Mouse (Mus musculus) CH12.LX (cell line): ENCODE data around the gene Adora2a. TPM values are rescaled to one million over a fixed set of nuclear protein-coding genes. Genes with fewer than 3 reads are reported as not detected.
"Not testable (repeated sequence)": the region's sequence is repeated elsewhere in the genome, so short reads cannot be mapped to it uniquely, and the experiment has no call there.

ENCODE experiments used
- DNase-seq: peaks from one replicate; pipeline ENCODE4 v3.0.0-alpha.2; 2013; ENCODE audit errors: extremely low read depth
- H3K27ac ChIP-seq: 2 replicates; pipeline ENCODE4 v1.5.1; 2012; ENCODE audit warnings: low read depth, mild to moderate bottlenecking, control low read depth, moderate library complexity; ENCODE audit not compliant: insufficient read depth
- H3K27me3 ChIP-seq: replicated peaks from 2 replicates; pipeline ENCODE3; 2012; ENCODE audit warnings: inconsistent platforms
- H3K36me3 ChIP-seq, 2 experiments: replicated peaks in 1 of 2; 2 replicates each; pipeline versions ENCODE3 to v1.6.1; 2012; ENCODE audit warnings: inconsistent platforms in 1 of 2, low read length in 1 of 2, mild to moderate bottlenecking in 1 of 2, mixed read lengths in 1 of 2, moderate library complexity in 1 of 2; ENCODE audit not compliant: control insufficient read depth in 1 of 2, insufficient read depth in 1 of 2
- H3K4me1 ChIP-seq, 2 experiments: 2 replicates each; pipeline ENCODE4 v1.6.1; 2012; ENCODE audit warnings: inconsistent platforms in 1 of 2, moderate library complexity in 1 of 2; ENCODE audit not compliant: insufficient read depth in 2 of 2, control insufficient read depth in 1 of 2
- H3K4me2 ChIP-seq: 2 replicates; pipeline ENCODE4 v1.6.1; 2012; ENCODE audit warnings: low read depth, mild to moderate bottlenecking, control low read depth; ENCODE audit not compliant: poor library complexity, insufficient read depth, severe bottlenecking
- H3K4me3 ChIP-seq, 3 experiments: fragments of 150-350 bp in 1 of 3; sonication (generic) in 1 of 3; replicated peaks in 1 of 3; 2 replicates each; pipeline versions ENCODE3 to v1.5.1; 2011 to 2012; ENCODE audit warnings: low read depth in 2 of 3, low read length in 2 of 3, mild to moderate bottlenecking in 2 of 3, moderate library complexity in 2 of 3, control low read depth in 1 of 3, improper control_type of control experiment in 1 of 3, inconsistent platforms in 1 of 3, mixed read lengths in 1 of 3; ENCODE audit not compliant: poor library complexity in 1 of 3
- H3K79me2 ChIP-seq: replicated peaks from 2 replicates; pipeline ENCODE4 v1.6.1; 2012; ENCODE audit warnings: mild to moderate bottlenecking, moderate library complexity; ENCODE audit not compliant: control insufficient read depth, poor library complexity, insufficient read depth, severe bottlenecking; ENCODE audit errors: extremely low read depth
- H3K9ac ChIP-seq: 2 replicates; pipeline ENCODE4 v1.6.1; 2012; ENCODE audit warnings: low read depth, mild to moderate bottlenecking, control low read depth, moderate library complexity; ENCODE audit not compliant: insufficient read depth
- H3K9me3 ChIP-seq: replicated peaks from 2 replicates; pipeline ENCODE3; 2012; ENCODE audit warnings: low read length, inconsistent platforms, mixed read lengths
- BHLHE40 ChIP-seq: IDR thresholded peaks from 2 replicates; pipeline ENCODE4 v1.6.1; 2011; ENCODE audit warnings: mild to moderate bottlenecking, low read depth, low read length, improper control_type of control experiment
- CHD1 ChIP-seq: IDR thresholded peaks from 2 replicates; pipeline ENCODE4 v1.6.1; 2012; ENCODE audit warnings: low read depth, low read length, improper control_type of control experiment, inconsistent platforms
- CHD2 ChIP-seq: IDR thresholded peaks from 2 replicates; pipeline ENCODE4 v1.6.1; 2011; ENCODE audit warnings: low read length, improper control_type of control experiment
- E2F4 ChIP-seq: IDR thresholded peaks from 2 replicates; pipeline ENCODE4 v1.6.1; 2011; ENCODE audit warnings: low read depth, low read length, improper control_type of control experiment; ENCODE audit not compliant: insufficient replicate concordance
- ETS1 ChIP-seq: conservative IDR thresholded peaks from 2 replicates; pipeline ENCODE4 v1.6.1; 2012; ENCODE audit warnings: low read depth, mild to moderate bottlenecking, inconsistent platforms, low read length, improper control_type of control experiment, moderate library complexity
- HCFC1 ChIP-seq: IDR thresholded peaks from 2 replicates; pipeline ENCODE4 v1.6.1; 2012; ENCODE audit warnings: low read depth, mild to moderate bottlenecking, inconsistent platforms, low read length, improper control_type of control experiment
- MAX ChIP-seq: IDR thresholded peaks from 2 replicates; pipeline ENCODE4 v1.6.1; 2011; ENCODE audit warnings: low read length, improper control_type of control experiment
- NELFE ChIP-seq: IDR thresholded peaks from 2 replicates; pipeline ENCODE4 v1.6.1; 2011; ENCODE audit warnings: low read depth, low read length, improper control_type of control experiment
- PAX5 ChIP-seq: IDR thresholded peaks from 2 replicates; pipeline ENCODE4 v1.6.1; 2012; ENCODE audit warnings: low read length, inconsistent platforms, mixed read lengths
- POLR2AphosphoS2 ChIP-seq: IDR thresholded peaks from 2 replicates; pipeline ENCODE4 v1.6.1; 2011; ENCODE audit warnings: low read depth, low read length, improper control_type of control experiment
- RAD21 ChIP-seq: IDR thresholded peaks from 2 replicates; pipeline ENCODE4 v1.6.1; 2011; ENCODE audit warnings: low read depth, mild to moderate bottlenecking, low read length, improper control_type of control experiment, moderate library complexity
- TCF12 ChIP-seq: IDR thresholded peaks from 2 replicates; pipeline ENCODE4 v1.6.1; 2014; ENCODE audit warnings: low read depth, mild to moderate bottlenecking, inconsistent platforms, low read length, improper control_type of control experiment
- USF1 ChIP-seq: IDR thresholded peaks from 2 replicates; pipeline ENCODE4 v1.6.1; 2014; ENCODE audit warnings: low read depth, mild to moderate bottlenecking, inconsistent platforms, low read length, improper control_type of control experiment
- ZNF384 ChIP-seq: IDR thresholded peaks from 2 replicates; pipeline ENCODE4 v1.6.1; 2012; ENCODE audit warnings: low read depth, low read length, improper control_type of control experiment, inconsistent platforms
- dilution Hi-C: fragments of 300-500 bp; cut with MboI; formaldehyde crosslinking; loops from 2 replicates; pipeline ENCODE4 v1.14.3; 2020; ENCODE audit warnings: low sequenced_read_pairs; ENCODE audit not compliant: extremely low pct_unique_long_range_greater_than_20kb, extremely low pct_ligation_motif_present
- in situ Hi-C: fragments of 300-500 bp; cut with MboI; formaldehyde crosslinking; loops from 3 replicates; pipeline ENCODE4 v1.14.3; 2019; ENCODE audit warnings: low sequenced_read_pairs, low pct_ligation_motif_present, low pct_unique_long_range_greater_than_20kb, mixed read lengths
- polyA plus RNA-seq: library from polyadenylated mRNA; unstranded; fragments of >175 nt; gene quantifications from 2 replicates; pipeline ENCODE4 v1.2.1, GENCODE M21; 2012; ENCODE audit warnings: low read depth; ENCODE audit not compliant: insufficient read length
- total RNA-seq, 2 experiments: library from RNA; depleted of rRNA; stranded (reverse); fragments of 300-350 nt in 1 of 2; fragments of >200 nt in 1 of 2; gene quantifications; 2 replicates each; pipeline ENCODE4 v1.2.3; 2012 to 2014

The Adora2a gene
- total and polyA plus RNA-seq, 3 experiments = 3.2 to 14.4 (median 7.6) TPM

- H3K4me3 ChIP-seq, H3K79me2 ChIP-seq, H3K27ac ChIP-seq, in situ Hi-C loops, dilution Hi-C loops, H3K9ac ChIP-seq, H3K9me3 ChIP-seq, H3K4me1 ChIP-seq, H3K27me3 ChIP-seq, H3K36me3 ChIP-seq, DNase-seq, H3K4me2 ChIP-seq: not testable (repeated sequence)
These were observed 57.1 kb downstream of the Adora2a start for GRCm38 (mm10) chr10:75373655-75374351.

GRCm38 (mm10) chr10:75378688-75379087, 62.0 kb downstream of the Adora2a start:
- H3K4me1 ChIP-seq = no peaks in the 10 kb centered on the region
- H3K4me3 ChIP-seq = no peak overlapping the region
- no peaks in the 10 kb centered on the region for H3K36me3 ChIP-seq
- no peak overlapping the region for H3K9ac ChIP-seq
- no peak overlapping the region for H3K4me2 ChIP-seq
- no peaks in the 10 kb centered on the region for H3K79me2 ChIP-seq
- H3K27me3 ChIP-seq = no peaks in the 10 kb centered on the region
- DNase-seq = no peak
- H3K9me3 ChIP-seq = peaks cover under 1% of the 10 kb centered on the region
- H3K27ac ChIP-seq = no peak overlapping the region
- in situ Hi-C loops = no loop called here
- no peak for TF ChIP-seq HCFC1
- TF ChIP-seq CHD1 = no peak
- TF ChIP-seq RAD21 = no peak
- no peak for TF ChIP-seq NELFE
- no peak for TF ChIP-seq PAX5
- no peak for TF ChIP-seq USF1
- TF ChIP-seq POLR2AphosphoS2 = no peak
- TF ChIP-seq CHD2 = no peak
- no peak for TF ChIP-seq ZNF384
- TF ChIP-seq TCF12 = no peak
- no peak for TF ChIP-seq E2F4
- TF ChIP-seq MAX = no peak
- no peak for TF ChIP-seq ETS1
- no peak for TF ChIP-seq BHLHE40
- TF ChIP-seq, all 38 proteins: peak for 0
- dilution Hi-C loops = no loop called here

Other genes starting within 250 kb of the Adora2a start
- 21.0 and 21.1 TPM in 2 replicates for gene Specc1l, start 104.8 kb upstream of the Adora2a start, total RNA-seq (2012; rRNA removed)
- 15.3 and 18.6 TPM in 2 replicates for gene Specc1l, start 104.8 kb upstream of the Adora2a start, total RNA-seq (2014; rRNA removed)
- 23.6 and 25.1 TPM in 2 replicates for gene Specc1l, start 104.8 kb upstream of the Adora2a start, polyA plus RNA-seq
- gene Upb1, start 84.2 kb downstream of the Adora2a start, total RNA-seq (2012; rRNA removed) = 2.0 and 2.8 TPM in 2 replicates
- 1.3 and 1.9 TPM in 2 replicates for gene Upb1, start 84.2 kb downstream of the Adora2a start, total RNA-seq (2014; rRNA removed)
- gene Upb1, start 84.2 kb downstream of the Adora2a start, polyA plus RNA-seq = 1.6 and 1.7 TPM in 2 replicates
- gene Snrpd3, start 200.7 kb downstream of the Adora2a start, total RNA-seq (2012; rRNA removed) = 101 and 119 TPM in 2 replicates
- gene Snrpd3, start 200.7 kb downstream of the Adora2a start, total RNA-seq (2014; rRNA removed) = 44.6 and 57.8 TPM in 2 replicates
- 554 and 595 TPM in 2 replicates for gene Snrpd3, start 200.7 kb downstream of the Adora2a start, polyA plus RNA-seq
- 15.9 and 18.0 TPM in 2 replicates for gene Gucd1, start 201.1 kb downstream of the Adora2a start, total RNA-seq (2012; rRNA removed)
- gene Gucd1, start 201.1 kb downstream of the Adora2a start, total RNA-seq (2014; rRNA removed) = 19.0 and 19.5 TPM in 2 replicates
- gene Gucd1, start 201.1 kb downstream of the Adora2a start, polyA plus RNA-seq = 15.6 and 16.8 TPM in 2 replicates
- gene Lrrc75b, start 243.5 kb downstream of the Adora2a start, total RNA-seq (2012; rRNA removed) = not detected in 2 replicates
- gene Lrrc75b, start 243.5 kb downstream of the Adora2a start, total RNA-seq (2014; rRNA removed) = not detected in 2 replicates
- gene Lrrc75b, start 243.5 kb downstream of the Adora2a start, polyA plus RNA-seq = not detected in 2 replicates
- gene Ggt1, start 244.7 kb downstream of the Adora2a start, total RNA-seq (2012; rRNA removed) = 1.3 and 2.1 TPM in 2 replicates
- 0.68 and 1.3 TPM in 2 replicates for gene Ggt1, start 244.7 kb downstream of the Adora2a start, total RNA-seq (2014; rRNA removed)
- gene Ggt1, start 244.7 kb downstream of the Adora2a start, polyA plus RNA-seq = 2.0 and 3.8 TPM in 2 replicates